Mouse (Mus musculus) embryo, embryonic 9.5 days (tissue): ENCODE data around the gene Zfp800.

Source experiments
- DNase-seq: peaks from one replicate; pipeline ENCODE4 v3.0.0-alpha.2; 2017; ENCODE audit errors: extremely low spot score

Gene Zfp800

GRCm38 (mm10) chr6:28203454-28203853 lies 194.4 kb downstream of the Zfp800 start:
- DNase-seq, result no peak

GRCm38 (mm10) chr6:28202833-28203232 lies 195.0 kb downstream of the Zfp800 start:
- no peak for DNase-seq

GRCm38 (mm10) chr6:28193901-28194300 lies 203.9 kb downstream of the Zfp800 start:
- DNase-seq, result no peak

GRCm38 (mm10) chr6:28191935-28192334 lies 205.9 kb downstream of the Zfp800 start:
- no peak for DNase-seq
